ENCODE assay signal across 8 mouse cellular contexts in genomic region chr16:49699821-49700220, GRCm38 (mm10). TPM values are rescaled to one million over a fixed set of nuclear protein-coding genes. Genes with fewer than 3 reads are reported as not detected.
DNase-seq lines count a peak whose midpoint lies in the region; ATAC-seq and TF ChIP-seq lines count a peak whose summit lies in the region.

No protein-coding gene starts in this region.

- H3K4me2 ChIP-seq in liver, embryonic 15.5 days, result peak overlapping the region; percentile 97

- no peak for DNase-seq in cerebellum, adult 2 months
- no peak for DNase-seq in cerebellum, postnatal 36 days
- no peak for DNase-seq in testis, postnatal 14 days (ENCODE audit: low spot score)
- DNase-seq in retina, postnatal 1 day, result no peak
- no peak for DNase-seq in gastrocnemius, adult 18-20 months (ENCODE audit: low spot score)
- DNase-seq in cerebellum, postnatal 10 days, result no peak

- peak overlapping the region; percentile 62 for H3K4me3 ChIP-seq in cerebellum, adult 2 months (replicated peaks; ENCODE audit: insufficient read depth, low read depth, low read length)
- H3K4me3 ChIP-seq in testis, adult 2 months (ENCODE audit: control insufficient read depth, low read depth, low read length), result peak overlapping the region; percentile 100
- H3K4me3 ChIP-seq in liver, embryonic 15.5 days (replicated peaks), result peak overlapping the region; percentile 75

- no peak for TF ChIP-seq CTCF in cerebellum, adult 2 months (IDR thresholded peaks at IDR 0.05; ENCODE audit: borderline replicate concordance, insufficient read depth, low read depth, low read length)
- TF ChIP-seq CTCF in testis, adult 2 months (IDR thresholded peaks at IDR 0.05; ENCODE audit: control insufficient read depth, insufficient read depth, insufficient replicate concordance, low read depth, low read length), result no peak

- TF ChIP-seq POLR2A in cerebellum, adult 2 months (IDR thresholded peaks at IDR 0.05; ENCODE audit: borderline replicate concordance, insufficient read depth, low read length), result no peak
- no peak for TF ChIP-seq POLR2A in testis, adult 2 months (IDR thresholded peaks at IDR 0.05; ENCODE audit: control insufficient read depth, low read depth, low read length)

- no peak for ATAC-seq in liver, embryonic 15.5 days (ENCODE audit: insufficient read depth)

- WGBS in cerebellum, adult 2 months, result 24% methylated on average over 5 of the region's 5 CpGs
- 26% methylated on average over 5 of the region's 5 CpGs for WGBS in liver, embryonic 15.5 days (ENCODE audit: insufficient replicate concordance)

- H3K27ac ChIP-seq in cerebellum, adult 2 months (ENCODE audit: insufficient read depth, low read length), result no peak overlapping the region
- H3K27ac ChIP-seq in testis, adult 2 months (ENCODE audit: control insufficient read depth, insufficient read depth, low read depth, low read length), result no peak overlapping the region
- no peak overlapping the region for H3K27ac ChIP-seq in liver, embryonic 15.5 days (replicated peaks)

- no peaks in the 10 kb centered on the region for H3K27me3 ChIP-seq in cerebellum, adult 2 months (ENCODE audit: control insufficient read depth, insufficient read depth, low read length)
- no peaks in the 10 kb centered on the region for H3K27me3 ChIP-seq in testis, adult 2 months (ENCODE audit: control insufficient read depth, insufficient read depth, low read length)
- H3K27me3 ChIP-seq in liver, embryonic 15.5 days, result no peaks in the 10 kb centered on the region

- no peak overlapping the region for H3K9ac ChIP-seq in liver, embryonic 15.5 days

- no peaks in the 10 kb centered on the region; the same call in 1 of the 2 replicates for H3K4me1 ChIP-seq in cerebellum, adult 2 months (ENCODE audit: control insufficient read depth, insufficient read depth, low read length)
- no peaks in the 10 kb centered on the region; the same call in 1 of the 2 replicates for H3K4me1 ChIP-seq in testis, adult 2 months (ENCODE audit: control insufficient read depth, insufficient read depth, low read length)
- peaks cover 20% of the 10 kb centered on the region for H3K4me1 ChIP-seq in liver, embryonic 15.5 days (replicated peaks)

- no peaks in the 10 kb centered on the region for H3K36me3 ChIP-seq in testis, adult 2 months (ENCODE audit: control insufficient read depth, insufficient read depth, low read length)
- no peaks in the 10 kb centered on the region for H3K36me3 ChIP-seq in liver, embryonic 15.5 days (replicated peaks)

- no peaks in the 10 kb centered on the region for H3K9me3 ChIP-seq in liver, embryonic 15.5 days (replicated peaks)

RNA-seq across cellular contexts. Expression of gene Ift57, which starts 0.8 kb away (rescaled TPM):
- 37.7 and 39.0 TPM in 2 replicates for polyA plus RNA-seq in cerebellum, adult 2 months (2012; rRNA removed)
- polyA plus RNA-seq in testis, adult 2 months (2012; rRNA removed), result 24.3 and 26.4 TPM in 2 replicates
- polyA plus RNA-seq in liver, embryonic 15.5 days (2015; fragmentation: Nextera tagmentation; extraction: Ambion mirVana), result 2.8 and 3.9 TPM in 2 replicates
- total RNA-seq in gastrocnemius, adult 18-20 months (2021), result 1 to 10 TPM; 6.7 to 7.3 TPM
